Mouse (Mus musculus) induced T-regulatory cell, adult 2 months (primary cell): ENCODE results near the gene Dnajb11.

ENCODE experiments used
- DNase-seq: peaks from one replicate; pipeline ENCODE4 v3.0.0-alpha.2; 2012; ENCODE audit warnings: low read depth

The Dnajb11 gene

DNA sequence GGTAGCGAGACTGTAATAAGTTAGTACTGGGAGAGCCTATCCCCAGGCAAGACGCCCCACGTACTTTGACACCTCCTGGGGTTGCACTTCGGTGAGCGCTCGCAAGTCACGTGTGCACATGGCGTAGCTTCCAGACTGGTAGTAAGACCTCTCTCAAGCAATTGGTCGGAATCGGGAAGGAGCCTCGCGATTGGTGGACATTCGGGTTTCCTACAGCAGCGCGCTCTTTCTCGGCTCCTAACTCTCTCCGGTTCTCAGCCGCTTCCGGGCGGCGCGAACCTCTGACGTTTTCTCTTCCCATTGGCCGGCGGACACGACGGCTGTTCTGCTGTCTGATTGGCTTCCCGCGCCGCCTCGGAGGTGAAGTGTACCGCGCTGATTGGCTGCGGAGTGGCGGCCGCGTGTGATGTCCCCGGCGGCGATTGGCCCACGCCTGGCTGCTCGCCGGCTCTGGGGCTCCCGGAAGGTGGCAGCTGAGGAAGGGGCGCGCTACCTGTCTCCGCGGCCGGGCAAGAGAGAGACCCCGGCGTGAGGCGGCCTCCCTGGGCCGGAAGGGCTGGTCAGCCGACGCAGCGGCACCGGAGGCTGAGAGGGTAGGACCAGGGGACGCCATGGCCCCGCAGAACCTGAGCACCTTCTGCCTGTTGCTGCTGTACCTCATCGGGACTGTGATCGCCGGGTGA is at the start of gene Dnajb11, which contains the start of gene Tbccd1:
Gene Dnajb11, plus strand, starts transcription at position 415 of the 683 bp plus-strand sequence.
Gene Tbccd1, minus strand, starts transcription at position 239 of the 683 bp plus-strand sequence.
- peak; percentile 99 for DNase-seq

GRCm38 (mm10) chr16:22811477-22811876 is 46.2 kb upstream of the Dnajb11 start, which contains the start of gene Crygs:
TSS of gene Crygs (minus strand) at chr16:22811577.
- no peak for DNase-seq

GRCm38 (mm10) chr16:22820731-22821130 is 36.9 kb upstream of the Dnajb11 start:
- no peak for DNase-seq

DNA sequence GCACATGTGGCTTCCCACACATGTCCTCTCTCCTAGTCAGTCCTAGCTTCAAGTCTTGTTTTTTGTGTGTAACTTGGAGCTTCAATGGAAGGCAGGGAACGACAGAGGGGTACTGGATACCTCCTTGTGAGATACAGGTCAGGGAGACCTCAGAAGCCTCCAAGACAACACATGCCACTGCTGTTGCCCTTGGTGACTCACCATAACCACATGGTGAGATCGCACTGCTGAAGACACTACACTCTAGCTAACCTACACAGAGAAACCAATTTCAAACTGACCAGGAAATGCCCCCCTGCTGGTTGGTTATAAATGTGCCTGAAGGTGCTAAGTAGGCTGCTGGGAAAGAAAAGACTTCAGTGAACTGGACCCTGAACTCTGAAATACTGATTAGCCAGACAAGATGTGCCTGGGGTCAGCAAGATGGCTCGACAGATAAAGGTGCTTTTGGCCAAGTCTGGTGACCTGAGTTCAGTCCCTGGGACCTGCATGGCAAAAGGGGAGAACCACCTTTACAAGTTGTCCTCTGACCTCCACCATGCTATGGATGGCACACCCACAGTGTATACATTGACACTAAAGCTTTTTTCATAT is 24.6 kb upstream of the Dnajb11 start:
- no peak for DNase-seq

- DNase-seq = no peak
Measured at GRCm38 (mm10) chr16:22839146-22839857, 18.3 kb upstream of the Dnajb11 start.

- no peak for DNase-seq
Measured at GRCm38 (mm10) chr16:22842871-22843270, 14.8 kb upstream of the Dnajb11 start.

- no peak for DNase-seq
Measured at GRCm38 (mm10) chr16:22844061-22844801, 13.4 kb upstream of the Dnajb11 start.

DNA sequence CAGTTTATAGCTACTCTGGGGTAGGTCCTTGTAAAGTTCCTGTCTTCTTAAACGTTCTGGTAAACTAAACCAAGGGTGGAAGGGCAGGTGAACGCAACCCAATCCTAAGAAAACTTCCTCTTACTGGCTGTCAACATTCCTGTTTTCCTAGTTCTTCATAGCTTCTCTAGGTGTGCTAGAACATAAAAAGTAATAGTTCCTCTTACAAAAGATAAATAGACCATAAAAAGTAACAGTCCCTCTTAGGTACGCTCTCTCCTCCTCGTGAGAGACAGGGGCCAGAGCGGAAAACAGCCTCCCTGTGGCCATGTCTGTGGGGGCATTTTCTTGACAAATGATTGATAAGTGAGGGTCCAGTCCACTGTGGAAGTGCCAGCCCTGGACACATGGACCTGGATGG is 12.8 kb upstream of the Dnajb11 start:
- DNase-seq = no peak

DNA sequence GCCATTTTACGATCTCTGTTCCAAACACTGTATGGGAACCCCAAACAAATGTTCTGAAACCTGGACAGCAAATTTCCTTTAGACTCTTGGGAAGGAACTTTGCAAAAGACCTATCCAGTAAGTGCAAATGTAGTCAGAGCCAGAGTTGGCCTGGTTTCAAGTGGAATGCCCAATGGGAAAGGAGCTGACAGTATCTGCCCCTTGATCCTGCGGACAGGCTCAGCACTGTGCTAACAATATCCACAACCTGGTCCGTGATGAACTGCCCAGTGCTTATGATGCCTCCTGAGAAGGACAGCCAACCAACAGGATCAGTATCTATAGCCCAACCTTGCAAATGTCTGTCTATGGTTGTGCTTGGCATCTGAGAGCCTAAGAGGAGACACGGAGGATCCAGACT is 12.2 kb upstream of the Dnajb11 start:
- no peak for DNase-seq

DNA sequence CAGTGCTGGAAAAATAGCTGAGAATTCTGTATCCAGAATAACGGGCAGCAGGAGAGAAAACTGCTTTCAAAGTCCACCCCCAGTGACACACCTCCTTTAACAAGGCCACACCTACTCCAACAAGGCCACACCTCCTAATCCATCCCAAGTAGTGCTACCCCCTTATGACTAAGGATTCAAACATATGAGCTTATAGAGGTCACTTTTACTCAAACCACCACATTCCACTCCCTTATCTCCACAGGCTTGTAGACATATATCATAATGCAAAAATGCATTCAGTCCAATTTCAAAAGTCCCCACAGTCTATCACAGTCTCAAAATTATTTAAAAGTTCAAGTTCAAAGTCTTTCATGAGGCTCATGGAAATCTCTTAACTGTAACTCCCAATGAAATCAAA is 10.0 kb upstream of the Dnajb11 start:
- no peak for DNase-seq

DNA sequence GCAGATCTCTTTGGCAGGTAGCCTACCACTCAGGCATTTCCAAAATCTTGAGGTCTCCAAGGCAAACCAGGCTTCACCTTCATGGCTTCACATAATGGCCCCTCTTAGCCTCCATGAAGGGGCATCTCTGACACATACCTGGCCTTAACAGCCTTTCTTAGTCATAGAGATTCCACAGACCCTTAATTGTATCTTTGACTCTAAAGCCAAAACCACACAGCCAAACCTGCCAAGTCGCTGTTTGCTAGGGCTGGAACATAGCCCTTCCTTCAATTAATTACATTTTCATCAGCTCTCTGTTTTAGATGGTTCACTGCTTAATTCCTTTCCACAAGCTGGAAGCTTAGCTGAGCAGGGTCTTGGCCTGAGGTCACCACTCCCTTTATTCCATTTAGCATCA is 9.3 kb upstream of the Dnajb11 start:
- DNase-seq = no peak

DNA sequence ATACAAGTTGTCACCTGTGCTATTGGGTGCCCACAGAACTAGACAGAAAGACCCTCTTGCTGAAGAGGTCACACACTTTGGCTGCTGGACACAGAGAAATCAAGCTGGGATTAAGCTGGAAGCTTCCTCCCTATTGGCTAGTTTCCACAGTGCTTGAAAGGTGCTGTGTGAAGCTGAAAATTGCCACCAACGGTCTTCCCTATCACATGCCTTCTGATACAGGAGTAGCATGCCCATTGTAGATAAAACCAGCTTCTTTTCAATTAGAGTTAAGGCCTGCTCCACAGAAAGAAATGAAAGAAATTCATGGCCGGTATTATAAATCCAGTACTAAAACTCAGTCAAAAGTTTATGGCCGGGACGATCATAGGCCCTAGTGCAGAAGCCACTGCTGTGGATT is 4.9 kb upstream of the Dnajb11 start:
- DNase-seq = no peak

DNA sequence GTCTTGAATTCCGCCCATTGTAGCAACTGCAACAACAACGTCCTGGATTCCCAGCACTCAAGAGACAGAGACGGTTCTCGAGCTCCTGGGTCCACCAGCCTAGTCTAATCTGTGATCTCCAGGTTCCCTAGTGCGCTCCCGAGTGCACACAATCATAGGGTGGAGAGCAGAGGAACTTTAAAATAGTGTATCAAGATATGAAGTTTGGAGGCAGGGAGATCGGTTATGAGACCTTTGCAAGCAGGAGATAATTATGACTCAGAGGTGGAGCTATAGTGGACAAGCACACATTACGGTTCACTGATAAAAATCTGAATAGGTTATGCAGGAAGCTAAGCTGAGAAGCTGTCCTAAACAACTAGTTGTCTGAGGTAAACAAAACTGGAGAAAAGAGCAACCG is 872 bp upstream of the Dnajb11 start:
- DNase-seq = no peak

DNA sequence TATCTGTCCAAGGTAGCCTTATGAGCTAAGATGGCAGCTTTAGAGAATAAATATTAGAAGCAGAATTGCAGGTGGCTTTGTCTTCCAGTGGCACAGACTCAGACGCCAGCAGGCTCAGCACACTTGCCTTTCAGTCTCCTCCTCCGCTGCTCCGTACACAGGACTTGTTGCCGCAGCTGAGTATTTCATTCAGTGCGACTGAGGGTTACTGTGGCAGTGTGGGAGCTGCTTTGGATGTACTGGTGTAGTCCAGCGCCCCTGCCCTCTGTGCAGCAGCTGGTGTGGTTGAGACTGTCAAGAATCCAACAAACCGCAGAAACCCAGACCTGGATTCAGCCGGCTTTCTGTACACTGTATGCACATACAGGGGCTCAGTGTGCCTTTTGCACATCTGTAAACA is 14.8 kb downstream of the Dnajb11 start:
- DNase-seq = no peak

- no peak for DNase-seq
Measured at GRCm38 (mm10) chr16:22873369-22873768, 15.7 kb downstream of the Dnajb11 start.

DNA sequence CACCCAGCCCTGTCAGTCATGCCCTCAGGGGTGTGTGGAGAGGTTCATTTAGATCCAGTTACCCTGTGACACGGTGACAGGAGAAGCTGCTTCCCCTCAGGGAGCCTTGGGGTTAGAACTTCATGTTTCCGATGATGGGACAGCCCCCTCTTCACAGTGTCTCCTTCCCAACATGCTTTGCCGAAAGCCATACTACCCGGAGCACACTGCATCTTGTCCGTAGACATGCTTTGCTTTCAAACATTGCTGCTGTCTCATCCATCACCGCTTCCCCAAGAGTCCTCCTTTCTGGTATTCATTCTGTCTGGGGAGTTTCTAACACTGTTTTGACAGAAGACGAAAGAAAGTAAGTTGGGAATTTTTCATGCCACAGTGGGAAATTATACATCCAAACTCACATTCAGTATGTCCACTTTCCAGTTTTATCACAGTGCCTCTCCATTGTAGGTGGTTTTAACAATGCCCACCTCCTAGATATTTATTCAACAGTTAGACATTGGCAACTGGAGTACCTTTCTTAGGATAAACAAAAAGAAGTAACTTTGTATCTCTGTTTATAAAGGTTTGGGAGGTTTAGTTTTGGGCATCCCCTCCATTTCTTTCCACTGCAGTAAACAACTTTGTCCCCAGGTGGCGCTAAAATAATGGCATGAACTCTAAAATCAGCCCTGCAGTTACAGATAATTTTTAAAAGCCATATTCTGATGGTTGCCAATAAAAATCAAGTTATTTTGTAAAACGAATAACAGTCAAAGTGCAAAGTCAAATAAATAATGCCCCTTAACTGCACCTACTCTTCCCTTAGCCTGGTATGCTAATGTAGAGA is 18.8 kb downstream of the Dnajb11 start:
- peak; percentile 70 for DNase-seq

DNA sequence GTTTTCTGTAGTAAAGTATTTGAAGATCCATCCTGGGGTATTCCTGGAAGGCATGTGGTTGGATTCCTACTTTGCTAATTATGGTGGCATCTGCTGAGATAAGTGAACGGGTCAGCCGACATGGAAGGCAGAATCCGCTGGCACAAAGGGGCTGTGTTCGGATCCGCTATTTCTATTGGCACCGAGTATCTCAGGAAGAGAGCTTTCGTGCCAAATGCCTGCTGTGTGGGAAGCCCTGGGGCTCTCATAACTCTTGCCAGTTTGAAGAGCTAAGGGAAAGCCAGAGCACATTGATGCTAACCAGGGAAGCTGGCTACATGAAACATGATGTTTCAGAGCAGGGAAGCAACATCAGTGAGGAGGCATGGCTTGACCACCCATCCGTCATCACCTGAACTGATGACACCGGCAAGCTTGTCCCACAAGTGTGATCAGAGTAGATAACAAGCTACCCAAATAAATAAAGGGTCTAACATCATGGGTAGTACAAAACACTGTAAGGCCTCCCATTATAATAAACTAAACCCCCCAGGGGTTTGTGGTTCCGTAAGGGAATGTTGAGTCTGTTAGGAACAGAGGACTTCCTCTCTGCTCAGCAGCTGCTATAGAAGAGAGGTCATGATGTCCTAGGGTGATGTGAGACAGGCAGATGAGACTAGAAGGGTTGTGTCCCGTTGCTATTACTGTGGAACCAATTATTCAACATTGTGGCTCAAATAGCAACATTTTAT is 20.2 kb downstream of the Dnajb11 start:
- DNase-seq = no peak

DNA sequence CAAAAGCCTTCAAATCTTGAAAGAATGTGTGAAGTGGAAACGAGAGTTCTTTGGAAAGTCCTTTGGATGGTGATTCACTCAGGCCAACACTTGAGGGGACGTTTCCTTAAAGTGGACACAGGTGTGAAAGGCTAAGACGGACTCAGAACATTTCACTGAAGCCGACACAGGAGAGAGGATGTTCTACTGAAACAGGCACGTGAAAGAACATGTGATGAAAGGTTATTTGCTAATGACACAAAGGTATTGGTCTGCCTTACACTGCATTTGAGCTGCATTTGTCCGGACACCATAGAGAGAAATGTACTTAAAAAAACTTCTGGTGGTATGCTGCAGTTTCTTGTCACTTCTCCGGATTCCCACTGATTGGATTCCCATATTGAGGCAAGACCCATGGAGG is 21.1 kb downstream of the Dnajb11 start:
- DNase-seq = no peak

DNA sequence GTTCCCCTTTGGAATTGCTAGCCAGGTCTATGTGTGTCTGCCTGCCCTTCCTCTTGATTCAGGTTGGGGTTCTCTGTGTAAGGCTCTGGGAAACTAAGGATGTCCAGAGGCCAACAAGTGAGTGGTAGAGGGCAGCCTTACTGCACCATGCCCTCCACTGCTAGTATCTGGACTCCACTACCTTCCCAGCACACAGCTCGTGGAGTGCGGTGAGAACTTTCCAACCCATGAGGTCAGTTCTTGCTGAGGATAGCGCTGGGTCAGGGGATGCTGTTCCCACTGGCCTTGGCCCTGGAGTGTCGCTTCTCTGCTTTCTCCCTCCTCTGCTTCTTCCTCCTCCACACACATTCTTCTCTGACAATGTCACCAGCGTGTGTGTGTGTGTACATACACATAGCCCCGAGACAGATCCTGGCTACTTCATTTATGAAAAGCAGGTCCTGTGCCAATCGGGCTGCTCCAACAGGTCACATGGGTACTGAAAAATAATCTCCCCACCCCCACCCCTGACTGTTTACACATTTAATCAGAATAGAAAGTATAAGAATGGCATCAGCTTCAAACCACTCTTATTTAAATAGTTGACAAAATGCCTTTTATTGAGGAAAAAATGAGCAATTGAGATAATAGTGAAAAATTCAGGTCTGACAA is 22.4 kb downstream of the Dnajb11 start:
- DNase-seq = no peak

GRCm38 (mm10) chr16:22880900-22881299 is 23.3 kb downstream of the Dnajb11 start:
- DNase-seq = no peak
